Mouse (Mus musculus): ENCODE measurements at regions not wholly inside any gene's neighbourhood (a gene's known extent, or its start where the extent isn't known, plus 50 kb on each side); places are given as distances from the start of the nearest gene placed in this dataset.

DNA sequence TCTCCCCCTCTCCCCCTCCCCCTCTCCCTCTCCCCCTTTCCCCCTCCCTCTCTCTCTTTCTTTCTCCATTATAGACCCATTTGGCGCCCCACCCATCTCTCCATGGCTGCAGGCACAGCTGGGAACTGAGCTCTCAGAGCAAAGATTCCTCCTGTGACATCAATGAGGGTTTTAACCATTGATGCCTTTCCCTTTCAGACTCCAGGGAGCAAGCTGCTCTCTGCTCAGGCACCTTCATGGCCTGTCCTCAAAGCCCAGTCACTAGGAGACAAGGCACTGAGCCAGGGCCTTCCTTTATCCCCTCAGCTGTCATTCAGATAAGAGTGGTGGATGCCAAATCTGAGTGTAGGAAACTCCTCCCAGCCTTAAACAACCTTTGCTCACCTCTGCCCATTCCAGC, 56.8 kb upstream of the Gm45716 start:
- WGBS, result 67% methylated on average over 1 of the region's 1 CpGs
- no peak overlapping the region for H3K4me3 ChIP-seq (ENCODE audit: low read length)
- no peaks in the 10 kb centered on the region for H3K36me3 ChIP-seq (ENCODE audit: insufficient read depth, low read length)
- no peak for ATAC-seq (ENCODE audit: low FRiP score, low TSS enrichment)
- no peaks in the 10 kb centered on the region for H3K27me3 ChIP-seq (ENCODE audit: insufficient read depth, low read length)
- no peak overlapping the region for H3K4me2 ChIP-seq (replicated peaks; ENCODE audit: low read depth, low read length)
- H3K9ac ChIP-seq (replicated peaks; ENCODE audit: low read length), result no peak overlapping the region
- peaks cover 11% of the 10 kb centered on the region for H3K4me1 ChIP-seq (ENCODE audit: insufficient read depth, low read length)
- H3K27ac ChIP-seq (ENCODE audit: low read length), result no peak overlapping the region
- H3K9me3 ChIP-seq (ENCODE audit: low read length), result no peaks in the 10 kb centered on the region

- no peak for ATAC-seq (ENCODE audit: low FRiP score, low TSS enrichment)
- 81% methylated on average over 5 of the region's 5 CpGs for WGBS
- H3K36me3 ChIP-seq (ENCODE audit: insufficient read depth, low read length), result no peaks in the 10 kb centered on the region
Measured at GRCm38 (mm10) chr11:90132579-90132978, 54.9 kb upstream of the Gm45716 start.

GRCm38 (mm10) chr11:90136307-90136706, 51.2 kb upstream of the Gm45716 start:
- Histone ChIP-seq H3K4me1 (ENCODE audit: insufficient read depth, low read length) (no peaks in the 10 kb centered on the region), H3K27ac (ENCODE audit: low read length) (no peak overlapping the region), H3K9ac (replicated peaks; ENCODE audit: low read length) (no peak overlapping the region), H3K4me3 (ENCODE audit: low read length) (no peak overlapping the region), H3K36me3 (ENCODE audit: insufficient read depth, low read length) (no peaks in the 10 kb centered on the region), H3K4me2 (replicated peaks; ENCODE audit: low read depth, low read length) (no peak overlapping the region), H3K27me3 (ENCODE audit: insufficient read depth, low read length) (no peaks in the 10 kb centered on the region), H3K9me3 (ENCODE audit: low read length) (no peaks in the 10 kb centered on the region)
- ATAC-seq (ENCODE audit: low FRiP score, low TSS enrichment), result no peak
- 78% methylated on average over 7 of the region's 7 CpGs for WGBS

More at GRCm38 (mm10) chr11:90132579-90132978, 54.9 kb upstream of the Gm45716 start:
- Histone ChIP-seq H3K4me1 (ENCODE audit: insufficient read depth, low read length) (peaks cover 11% of the 10 kb centered on the region), H3K4me2 (replicated peaks; ENCODE audit: low read depth, low read length) (no peak overlapping the region), H3K9me3 (ENCODE audit: low read length) (no peaks in the 10 kb centered on the region), H3K27ac (ENCODE audit: low read length) (no peak overlapping the region), H3K4me3 (ENCODE audit: low read length) (no peak overlapping the region), H3K9ac (replicated peaks; ENCODE audit: low read length) (no peak overlapping the region), H3K27me3 (ENCODE audit: insufficient read depth, low read length) (no peaks in the 10 kb centered on the region)
